Comparison of ENCODE assay signal across 6 mouse cellular contexts in genomic region chr5:113585619-113586457, GRCm38 (mm10).
DNase-seq lines count a peak whose midpoint lies in the region; ATAC-seq and TF ChIP-seq lines count a peak whose summit lies in the region.
"Not testable (repeated sequence)": the region's sequence is repeated elsewhere in the genome, so short reads cannot be mapped to it uniquely, and the experiment has no call there.

No protein-coding gene starts in this region.

- TF ChIP-seq POLR2A in ES-Bruce4 (IDR thresholded peaks at IDR 0.05; ENCODE audit: insufficient read depth, low read length), result not testable (repeated sequence)

- H3K4me2 ChIP-seq in kidney, embryonic 16.5 days (replicated peaks; ENCODE audit: low read depth, low read length), result 0 out of 2 replicates have a peak overlapping the region, but pooled peaks have one; percentile 7

- not testable (repeated sequence) for ATAC-seq in kidney, embryonic 16.5 days (ENCODE audit: low FRiP score, low TSS enrichment)

- peak overlapping the region; percentile 51 for H3K4me3 ChIP-seq in ES-Bruce4 (ENCODE audit: low read depth, low read length)
- H3K4me3 ChIP-seq in hindbrain, embryonic 10.5 days; kidney, embryonic 16.5 days (ENCODE audit: low read length); limb, embryonic 10.5 days: not testable (repeated sequence)

- DNase-seq in ZHBTc4 (ENCODE audit: low read depth, low spot score), result peak; percentile 82
- not testable (repeated sequence) for DNase-seq in hindbrain, embryonic 10.5 days (ENCODE audit: low spot score); limb, embryonic 10.5 days (ENCODE audit: low spot score)
- peak; percentile 19 to 23 for DNase-seq in kidney, adult 8-10 months

- H3K27me3 ChIP-seq in ES-Bruce4 (ENCODE audit: control insufficient read depth, insufficient read depth, low read length, poor library complexity, severe bottlenecking); hindbrain, embryonic 10.5 days (ENCODE audit: insufficient read depth, poor library complexity, severe bottlenecking); kidney, embryonic 16.5 days (ENCODE audit: insufficient read depth, low read length); limb, embryonic 10.5 days (ENCODE audit: low read depth, poor library complexity, severe bottlenecking): not testable (repeated sequence)

- 80% methylated on average over 17 of the region's 17 CpGs for WGBS in hindbrain, embryonic 10.5 days
- WGBS in kidney, embryonic 16.5 days, result 52% methylated on average over 17 of the region's 17 CpGs
- WGBS in limb, embryonic 10.5 days, result 73% methylated on average over 17 of the region's 17 CpGs

- H3K4me1 ChIP-seq in ES-Bruce4 (ENCODE audit: control insufficient read depth, insufficient read depth, low read length), result not testable (repeated sequence)
- peaks cover 48% of the 10 kb centered on the region for H3K4me1 ChIP-seq in hindbrain, embryonic 10.5 days (replicated peaks)
- H3K4me1 ChIP-seq in kidney, embryonic 16.5 days (ENCODE audit: insufficient read depth, low read length), result peaks cover 38% of the 10 kb centered on the region
- H3K4me1 ChIP-seq in limb, embryonic 10.5 days, result peaks cover 68% of the 10 kb centered on the region

- H3K9ac ChIP-seq in ES-Bruce4 (ENCODE audit: low read depth, poor library complexity, severe bottlenecking), result peak overlapping the region; percentile 87
- not testable (repeated sequence) for H3K9ac ChIP-seq in kidney, embryonic 16.5 days (replicated peaks; ENCODE audit: low read length)

- H3K36me3 ChIP-seq in ES-Bruce4 (ENCODE audit: control insufficient read depth, insufficient read depth, low read length, poor library complexity, severe bottlenecking); hindbrain, embryonic 10.5 days; kidney, embryonic 16.5 days (ENCODE audit: insufficient read depth, low read length); limb, embryonic 10.5 days: not testable (repeated sequence)

- peak; percentile 63; the same call in 1 of the 2 replicates for TF ChIP-seq EP300 in ES-Bruce4 (IDR thresholded peaks at IDR 0.05; ENCODE audit: insufficient read depth, low read depth, low read length)

- peak overlapping the region; percentile 98 for H3K27ac ChIP-seq in ES-Bruce4 (ENCODE audit: insufficient read depth, low read length)
- H3K27ac ChIP-seq in hindbrain, embryonic 10.5 days, result 0 out of 2 replicates have a peak overlapping the region, but pooled peaks have one; percentile 17
- peak overlapping the region; percentile 73 for H3K27ac ChIP-seq in kidney, embryonic 16.5 days (ENCODE audit: low read length)
- H3K27ac ChIP-seq in limb, embryonic 10.5 days, result peak overlapping the region; percentile 86

- TF ChIP-seq CTCF in ES-Bruce4 (IDR thresholded peaks at IDR 0.05; ENCODE audit: low read depth, low read length), result not testable (repeated sequence)

- not testable (repeated sequence) for H3K9me3 ChIP-seq in ES-Bruce4 (replicated peaks; ENCODE audit: control insufficient read depth, insufficient read depth, low read length, poor library complexity, severe bottlenecking); hindbrain, embryonic 10.5 days; kidney, embryonic 16.5 days (ENCODE audit: low read length); limb, embryonic 10.5 days (replicated peaks)

Comparison
In these comparisons a context has a peak if more than half of its experiments do, and no peak if none do; other contexts are left out.
1. H3K27ac ChIP-seq: peak in every context shown above with its lines; median percentile 98 in ES-Bruce4; 86 in limb, embryonic 10.5 days; 73 in kidney, embryonic 16.5 days; 17 in hindbrain, embryonic 10.5 days.